Mouse (Mus musculus): ENCODE results near the gene Gm29776. TPM values are rescaled to one million over a fixed set of nuclear protein-coding genes. Genes with fewer than 3 reads are reported as not detected.

The Gm29776 gene
- polyA plus RNA-seq, 1 experiment from 2014 or later: 0.19 TPM

- ATAC-seq (ENCODE audit: insufficient number of reproducible peaks, insufficient read depth, low FRiP score, low TSS enrichment): no peak
- Histone ChIP-seq H3K27ac (no peak overlapping the region), H3K4me3 (no peak overlapping the region), H3K4me1 (no peaks in the 10 kb centered on the region), H3K27me3 (no peaks in the 10 kb centered on the region), H3K9me3 (no peaks in the 10 kb centered on the region), H3K9ac (no peak overlapping the region), H3K4me2 (replicated peaks) (no peak overlapping the region), H3K36me3 (no peaks in the 10 kb centered on the region)
- 69% methylated on average over 13 of the region's 13 CpGs for WGBS
Measured at GRCm38 (mm10) chr14:54728823-54729653, 30.4 kb upstream of the Gm29776 start.

- Histone ChIP-seq H3K9me3 (no peaks in the 10 kb centered on the region), H3K27me3 (no peaks in the 10 kb centered on the region), H3K4me3 (no peak overlapping the region), H3K4me1 (no peaks in the 10 kb centered on the region), H3K4me2 (replicated peaks) (no peak overlapping the region), H3K36me3 (no peaks in the 10 kb centered on the region), H3K27ac (no peak overlapping the region), H3K9ac (no peak overlapping the region)
- no peak for ATAC-seq (ENCODE audit: insufficient number of reproducible peaks, insufficient read depth, low FRiP score, low TSS enrichment)
- 73% methylated on average over 5 of the region's 5 CpGs for WGBS
Measured at GRCm38 (mm10) chr14:54727565-54727964, 28.9 kb upstream of the Gm29776 start.

GRCm38 (mm10) chr14:54724049-54724448, 25.4 kb upstream of the Gm29776 start:
- Histone ChIP-seq H3K27ac (no peak overlapping the region), H3K36me3 (no peaks in the 10 kb centered on the region), H3K9ac (no peak overlapping the region), H3K4me3 (no peak overlapping the region), H3K27me3 (no peaks in the 10 kb centered on the region), H3K9me3 (no peaks in the 10 kb centered on the region), H3K4me1 (no peaks in the 10 kb centered on the region), H3K4me2 (replicated peaks) (no peak overlapping the region)
- 83% methylated on average over 6 of the region's 6 CpGs for WGBS
- ATAC-seq (ENCODE audit: insufficient number of reproducible peaks, insufficient read depth, low FRiP score, low TSS enrichment): no peak

- no peak for ATAC-seq (ENCODE audit: insufficient number of reproducible peaks, insufficient read depth, low FRiP score, low TSS enrichment)
- H3K4me2 ChIP-seq (replicated peaks): no peak overlapping the region
- 80% methylated on average over 10 of the region's 10 CpGs for WGBS
- no peaks in the 10 kb centered on the region for H3K27me3 ChIP-seq
- no peak overlapping the region for H3K4me3 ChIP-seq
- no peaks in the 10 kb centered on the region for H3K36me3 ChIP-seq
- no peaks in the 10 kb centered on the region for H3K9me3 ChIP-seq
- no peak overlapping the region for H3K27ac ChIP-seq
- no peak overlapping the region for H3K9ac ChIP-seq
- H3K4me1 ChIP-seq: no peaks in the 10 kb centered on the region
Measured at GRCm38 (mm10) chr14:54721711-54722110, 23.1 kb upstream of the Gm29776 start.

- ATAC-seq (ENCODE audit: insufficient number of reproducible peaks, insufficient read depth, low FRiP score, low TSS enrichment): no peak
- Histone ChIP-seq H3K9me3 (no peaks in the 10 kb centered on the region), H3K27me3 (no peaks in the 10 kb centered on the region), H3K9ac (no peak overlapping the region), H3K4me1 (no peaks in the 10 kb centered on the region), H3K4me2 (replicated peaks) (no peak overlapping the region), H3K36me3 (no peaks in the 10 kb centered on the region), H3K4me3 (no peak overlapping the region), H3K27ac (no peak overlapping the region)
- WGBS: 84% methylated on average over 7 of the region's 7 CpGs
Measured at GRCm38 (mm10) chr14:54720654-54721350, 22.2 kb upstream of the Gm29776 start.

- H3K36me3 ChIP-seq: no peaks in the 10 kb centered on the region
- ATAC-seq (ENCODE audit: insufficient number of reproducible peaks, insufficient read depth, low FRiP score, low TSS enrichment): no peak
- no peak overlapping the region for H3K9ac ChIP-seq
- H3K4me1 ChIP-seq: no peaks in the 10 kb centered on the region
- no peaks in the 10 kb centered on the region for H3K27me3 ChIP-seq
- H3K27ac ChIP-seq: no peak overlapping the region
- H3K4me2 ChIP-seq (replicated peaks): no peak overlapping the region
- H3K9me3 ChIP-seq: no peaks in the 10 kb centered on the region
- 90% methylated on average over 11 of the region's 11 CpGs for WGBS
- no peak overlapping the region for H3K4me3 ChIP-seq
Measured at GRCm38 (mm10) chr14:54720041-54720440, 21.4 kb upstream of the Gm29776 start.

DNA sequence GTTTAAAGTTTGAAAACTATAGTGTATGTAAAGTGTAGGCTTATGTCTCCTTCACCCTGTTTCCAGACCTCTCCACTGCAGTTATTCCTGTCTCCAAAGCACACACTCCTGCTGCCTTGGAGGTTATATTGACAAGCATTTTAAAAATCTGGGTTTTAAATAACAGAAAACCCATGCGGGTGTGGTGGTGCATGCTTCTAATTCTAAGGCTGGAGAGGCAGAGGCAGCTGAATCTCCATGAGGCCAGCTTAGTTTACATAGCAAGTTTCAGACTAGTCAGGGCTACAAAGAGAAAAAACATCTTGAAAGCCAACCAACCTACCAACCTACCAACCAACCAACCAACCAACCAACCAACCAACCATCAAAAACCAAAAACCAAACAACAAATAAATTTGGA, 16.8 kb upstream of the Gm29776 start:
- Histone ChIP-seq H3K27ac (no peak overlapping the region), H3K9me3 (no peaks in the 10 kb centered on the region), H3K27me3 (no peaks in the 10 kb centered on the region), H3K4me1 (0 out of 2 replicates have a peak, but pooled peaks cover 5% of the 10 kb centered on the region), H3K9ac (no peak overlapping the region), H3K4me3 (no peak overlapping the region), H3K36me3 (no peaks in the 10 kb centered on the region), H3K4me2 (replicated peaks) (no peak overlapping the region)
- WGBS: 64% methylated on average over 1 of the region's 1 CpGs
- ATAC-seq (ENCODE audit: insufficient number of reproducible peaks, insufficient read depth, low FRiP score, low TSS enrichment): no peak

DNA sequence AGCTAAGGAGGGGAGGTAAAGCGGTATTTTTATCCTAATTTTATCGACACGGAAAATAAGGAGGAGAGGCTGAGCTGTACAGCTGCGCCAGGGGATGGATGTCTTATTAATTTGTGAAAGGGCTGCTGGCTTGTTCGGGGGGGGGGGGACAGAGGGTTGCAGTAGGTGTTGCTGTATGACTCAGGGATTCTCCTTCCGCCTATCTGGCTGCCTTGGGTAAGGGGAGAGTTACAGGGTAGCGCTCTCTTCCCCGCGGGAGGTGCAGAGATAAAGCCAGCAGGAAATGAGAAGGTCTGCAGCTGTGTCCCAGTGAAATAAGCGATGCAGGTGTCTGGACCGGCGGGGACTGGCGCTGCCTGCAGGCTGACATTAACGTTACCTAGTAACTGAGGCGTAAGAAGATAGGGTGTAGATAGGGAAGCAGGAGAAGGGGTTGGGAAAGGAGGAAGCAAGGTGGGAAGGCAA, 16.0 kb upstream of the Gm29776 start:
- Histone ChIP-seq H3K4me2 (replicated peaks) (peak overlapping the region; percentile 55), H3K9me3 (no peaks in the 10 kb centered on the region), H3K27me3 (no peaks in the 10 kb centered on the region), H3K4me1 (0 out of 2 replicates have a peak, but pooled peaks cover 5% of the 10 kb centered on the region), H3K9ac (no peak overlapping the region), H3K4me3 (peak overlapping the region; percentile 23), H3K36me3 (no peaks in the 10 kb centered on the region), H3K27ac (no peak overlapping the region)
- ATAC-seq (ENCODE audit: insufficient number of reproducible peaks, insufficient read depth, low FRiP score, low TSS enrichment): no peak
- 3% methylated on average over 15 of the region's 15 CpGs for WGBS

- ATAC-seq (ENCODE audit: insufficient number of reproducible peaks, insufficient read depth, low FRiP score, low TSS enrichment): no peak
- H3K9ac ChIP-seq: no peak overlapping the region
- under 1% methylated on average over 13 of the region's 13 CpGs for WGBS
- no peaks in the 10 kb centered on the region for H3K36me3 ChIP-seq
- H3K27me3 ChIP-seq: no peaks in the 10 kb centered on the region
- no peaks in the 10 kb centered on the region for H3K9me3 ChIP-seq
- H3K4me2 ChIP-seq (replicated peaks): peak overlapping the region; percentile 55
- no peak overlapping the region for H3K27ac ChIP-seq
- H3K4me3 ChIP-seq: peak overlapping the region; percentile 23
- 0 out of 2 replicates have a peak, but pooled peaks cover 5% of the 10 kb centered on the region for H3K4me1 ChIP-seq
Measured at GRCm38 (mm10) chr14:54714121-54714520, 15.5 kb upstream of the Gm29776 start.

DNA sequence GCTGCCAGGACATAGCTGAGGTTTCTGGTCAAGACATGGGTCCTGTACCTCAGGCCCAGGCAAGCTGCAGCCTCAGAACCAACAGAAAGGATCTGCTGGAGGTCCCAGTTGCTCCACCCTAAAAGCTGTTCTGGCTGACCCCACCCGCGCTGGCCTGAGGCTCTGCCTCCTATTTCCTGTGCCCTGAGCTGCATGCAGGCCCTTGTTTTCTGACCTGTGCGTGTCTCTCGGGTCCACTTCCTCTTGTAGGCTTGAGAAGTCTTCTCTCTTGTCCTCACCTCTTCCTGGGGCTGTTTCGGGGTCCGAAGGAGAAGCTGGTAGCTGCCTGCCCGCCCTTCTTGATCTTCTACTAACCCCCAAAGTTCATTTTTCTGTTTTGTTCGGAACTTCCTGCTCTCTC, 14.2 kb upstream of the Gm29776 start:
- ATAC-seq (ENCODE audit: insufficient number of reproducible peaks, insufficient read depth, low FRiP score, low TSS enrichment): no peak
- H3K4me3 ChIP-seq: no peak overlapping the region
- no peak overlapping the region for H3K9ac ChIP-seq
- no peaks in the 10 kb centered on the region for H3K9me3 ChIP-seq
- no peaks in the 10 kb centered on the region for H3K36me3 ChIP-seq
- no peak overlapping the region for H3K4me2 ChIP-seq (replicated peaks)
- WGBS: 40% methylated on average over 8 of the region's 8 CpGs
- 0 out of 2 replicates have a peak, but pooled peaks cover 5% of the 10 kb centered on the region for H3K4me1 ChIP-seq
- no peak overlapping the region for H3K27ac ChIP-seq
- no peaks in the 10 kb centered on the region for H3K27me3 ChIP-seq

DNA sequence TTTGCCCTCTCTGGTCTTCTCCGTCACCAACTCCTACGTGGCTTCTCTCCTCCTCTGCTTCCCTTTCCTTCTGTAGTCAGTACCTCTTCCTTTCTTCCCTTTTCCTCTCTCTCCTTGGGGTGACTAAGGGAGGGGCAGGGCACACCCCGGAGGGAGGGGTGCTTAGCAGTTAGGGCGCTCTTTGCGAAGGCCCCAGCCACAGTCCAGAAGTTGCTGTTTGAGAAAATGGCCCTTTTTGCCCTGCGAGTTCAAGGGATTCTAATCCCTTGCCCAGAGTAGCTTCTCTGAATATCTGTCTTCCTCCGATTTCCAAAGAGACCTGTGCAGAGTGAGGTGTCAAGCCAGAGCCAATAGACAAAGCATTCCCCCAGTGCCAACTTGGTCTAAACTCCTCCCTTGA, 13.4 kb upstream of the Gm29776 start, which contains the start of gene Cebpe:
Cebpe (minus strand) TSS at position 101 of the 400 bp plus-strand sequence.
- no peak within 1 kb of the TSS for H3K9ac ChIP-seq
- WGBS: 88% methylated on average over 7 of the region's 7 CpGs
- 0 out of 2 replicates have a peak, but pooled peaks cover 5% of the 10 kb centered on the region for H3K4me1 ChIP-seq
- no peak within 1 kb of the TSS for H3K4me3 ChIP-seq
- H3K9me3 ChIP-seq: no peaks in the 10 kb centered on the region
- no peaks in the 10 kb centered on the region for H3K27me3 ChIP-seq
- no peak within 1 kb of the TSS for H3K4me2 ChIP-seq (replicated peaks)
- H3K27ac ChIP-seq: no peak within 1 kb of the TSS
- ATAC-seq (ENCODE audit: insufficient number of reproducible peaks, insufficient read depth, low FRiP score, low TSS enrichment): no peak
- H3K36me3 ChIP-seq: no peaks in the 10 kb centered on the region

DNA sequence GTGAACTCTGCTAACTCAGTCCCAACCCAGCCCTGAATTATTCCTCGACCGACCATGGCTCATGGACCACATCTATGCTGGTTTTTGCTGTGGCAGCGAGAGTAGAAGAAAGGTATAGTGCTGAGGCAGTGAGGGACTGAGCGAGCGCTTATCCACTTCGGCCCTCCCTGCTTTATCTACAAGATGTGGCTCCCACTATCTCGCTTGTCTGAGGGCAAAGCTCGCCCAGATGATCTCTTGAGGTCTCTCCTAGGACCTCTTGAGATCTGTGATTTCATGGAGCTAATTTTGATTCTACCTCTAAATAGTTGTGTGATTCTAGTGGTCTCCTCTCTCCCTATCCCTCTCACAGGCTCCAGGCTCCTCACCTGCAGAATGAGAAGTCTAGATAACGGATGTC, 10.4 kb upstream of the Gm29776 start:
- Histone ChIP-seq H3K27ac (no peak overlapping the region), H3K36me3 (no peaks in the 10 kb centered on the region), H3K9ac (no peak overlapping the region), H3K9me3 (no peaks in the 10 kb centered on the region), H3K4me2 (replicated peaks) (no peak overlapping the region), H3K27me3 (no peaks in the 10 kb centered on the region), H3K4me3 (no peak overlapping the region), H3K4me1 (no peaks in the 10 kb centered on the region)
- no peak for ATAC-seq (ENCODE audit: insufficient number of reproducible peaks, insufficient read depth, low FRiP score, low TSS enrichment)
- WGBS: 79% methylated on average over 9 of the region's 9 CpGs
